Mouse (Mus musculus): ENCODE data around the gene Hist2h2be.
"Not testable (repeated sequence)": the region's sequence is repeated elsewhere in the genome, so short reads cannot be mapped to it uniquely, and the experiment has no call there.

Hist2h2be gene

DNA sequence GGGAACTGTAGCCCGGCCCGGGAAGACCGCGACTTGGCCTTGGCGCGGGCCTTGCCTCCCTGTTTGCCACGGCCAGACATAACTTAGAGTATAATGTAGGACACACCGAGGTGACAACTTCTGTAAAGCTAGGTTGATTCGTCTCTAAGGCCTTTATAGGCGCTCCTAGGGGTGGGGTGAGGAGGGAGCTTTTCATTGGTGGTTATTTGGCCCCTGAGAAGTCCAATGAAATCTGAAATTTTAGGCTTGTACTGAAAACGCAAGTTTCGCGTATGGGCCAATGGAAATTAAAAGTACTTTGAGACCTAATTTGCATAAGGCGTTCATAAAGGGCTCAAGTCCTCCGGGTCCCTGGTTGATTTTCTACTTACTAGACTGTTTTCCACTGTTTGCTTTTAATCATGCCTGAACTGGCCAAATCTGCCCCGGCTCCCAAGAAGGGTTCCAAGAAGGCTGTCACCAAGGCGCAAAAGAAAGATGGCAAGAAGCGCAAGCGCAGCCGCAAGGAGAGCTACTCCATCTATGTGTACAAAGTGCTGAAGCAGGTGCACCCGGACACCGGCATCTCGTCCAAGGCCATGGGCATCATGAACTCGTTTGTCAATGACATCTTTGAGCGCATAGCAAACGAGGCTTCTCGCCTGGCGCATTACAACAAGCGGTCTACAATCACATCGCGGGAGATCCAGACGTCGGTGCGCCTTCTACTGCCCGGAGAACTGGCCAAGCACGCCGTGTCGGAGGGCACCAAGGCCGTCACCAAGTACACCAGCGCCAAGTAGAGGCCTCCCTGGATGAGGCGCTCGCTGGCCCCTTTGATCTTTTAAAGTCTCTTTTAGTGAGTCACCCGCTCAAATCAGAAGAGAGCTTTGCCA is at the start of gene Hist2h2be, which contains the start of gene Hist2h2ac:
Hist2h2be (plus strand) TSS at position 355 of the 875 bp plus-strand sequence.
Hist2h2ac (minus strand) TSS at position 116 of the 875 bp plus-strand sequence.
- DNase-seq (ENCODE audit: low spot score in 2 of 2) = peak; percentile 90 to 93

DNA sequence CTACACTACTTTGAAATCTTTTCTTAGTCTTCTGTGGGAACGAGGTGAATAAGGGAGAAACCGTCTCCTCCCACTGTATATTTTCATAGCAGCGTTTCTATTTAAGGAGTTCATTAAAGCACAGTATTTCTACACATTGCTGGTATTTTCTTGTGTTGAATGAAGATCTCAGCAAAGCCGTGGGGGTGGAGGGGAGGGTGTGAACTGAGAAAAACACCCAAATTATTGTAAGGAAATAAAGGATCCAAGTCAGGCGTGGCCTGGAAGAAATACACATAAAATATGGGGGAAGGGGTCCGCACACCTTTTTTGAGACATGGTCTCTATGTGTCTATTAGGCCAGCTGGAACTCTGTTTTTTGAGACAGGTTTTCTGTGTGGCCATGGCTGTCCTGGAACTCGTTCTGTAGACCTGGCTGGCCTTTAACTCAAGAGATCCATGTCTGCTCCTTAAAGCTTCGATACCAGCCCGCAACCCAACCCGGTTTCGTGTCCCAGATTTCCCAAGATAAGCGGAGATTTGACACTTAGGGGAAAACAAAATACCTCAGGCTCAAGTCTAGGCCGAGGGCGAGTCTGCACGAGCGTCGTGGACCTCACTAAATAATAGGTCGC is 49.2 kb upstream of the Hist2h2be start:
- DNase-seq (ENCODE audit: low spot score in 2 of 2) = no peak

DNA sequence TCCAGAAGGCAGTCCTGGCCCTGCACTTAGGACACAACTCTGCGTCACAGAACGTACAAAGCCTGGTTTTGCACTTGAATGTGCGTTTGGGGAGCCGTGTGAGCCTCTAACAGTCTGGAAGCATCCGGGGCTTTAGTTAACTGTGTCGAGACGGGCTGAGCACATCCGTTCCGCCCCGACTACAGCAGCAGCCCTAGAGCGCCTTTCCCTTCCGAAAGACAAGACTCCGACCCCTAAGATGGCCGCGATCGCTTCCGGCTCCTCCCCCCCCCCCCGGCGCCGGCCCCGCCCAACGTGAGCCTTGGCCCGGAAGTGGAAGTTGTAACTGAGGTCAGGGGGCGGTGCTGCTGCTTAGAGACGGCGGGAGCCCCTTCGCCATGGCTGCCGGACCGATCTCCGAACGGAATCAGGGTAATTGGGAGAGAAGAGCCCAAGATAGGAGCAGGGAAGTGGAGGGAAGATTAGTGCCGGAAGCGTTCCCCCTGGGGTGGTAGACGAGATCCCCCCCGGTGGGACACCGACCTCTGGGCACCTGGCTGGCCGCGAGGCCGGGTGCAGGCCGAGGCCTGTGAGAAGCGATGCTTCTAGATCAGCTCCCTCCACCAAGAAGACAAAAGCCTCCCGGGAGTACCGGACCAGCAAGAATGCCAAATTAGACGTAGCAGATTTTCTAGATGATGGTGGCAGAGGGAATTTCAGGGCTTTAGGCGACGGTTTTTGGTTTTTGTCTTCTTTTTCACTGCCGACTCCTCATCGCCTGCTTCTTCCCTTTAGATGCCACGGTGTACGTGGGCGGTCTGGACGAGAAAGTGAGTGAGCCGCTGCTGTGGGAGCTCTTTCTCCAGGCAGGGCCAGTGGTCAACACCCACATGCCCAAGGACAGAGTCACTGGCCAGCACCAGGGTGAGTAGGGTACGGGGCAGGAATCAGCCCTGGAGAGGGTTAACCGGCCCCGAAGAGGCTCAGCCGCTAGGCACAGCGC is 48.4 kb upstream of the Hist2h2be start, which contains the start of gene Sf3b4:
Sf3b4 (plus strand) TSS at position 136 of the 982 bp plus-strand sequence.
- DNase-seq (ENCODE audit: low spot score in 2 of 2) = peak; percentile 83 to 90

DNA sequence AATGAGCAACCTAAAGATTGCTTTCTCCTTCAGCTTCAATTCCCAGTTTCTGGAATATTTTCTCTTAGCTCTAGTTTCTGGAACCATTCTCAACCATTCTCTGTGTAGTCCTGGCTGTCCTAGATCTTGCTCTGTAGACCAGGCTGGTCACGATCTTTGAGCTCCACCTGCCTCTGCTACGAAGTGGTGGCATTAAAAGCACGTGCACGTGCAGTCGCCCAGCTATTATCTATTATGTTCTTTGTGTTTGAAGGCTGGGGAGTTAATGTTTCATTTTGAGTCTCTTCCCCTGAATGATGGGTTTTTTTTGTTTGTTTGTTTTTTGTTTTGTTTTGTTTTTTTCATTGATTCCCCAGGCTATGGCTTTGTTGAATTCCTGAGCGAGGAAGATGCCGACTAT is 47.7 kb upstream of the Hist2h2be start:
- no peak for DNase-seq (ENCODE audit: low spot score in 2 of 2)

DNA sequence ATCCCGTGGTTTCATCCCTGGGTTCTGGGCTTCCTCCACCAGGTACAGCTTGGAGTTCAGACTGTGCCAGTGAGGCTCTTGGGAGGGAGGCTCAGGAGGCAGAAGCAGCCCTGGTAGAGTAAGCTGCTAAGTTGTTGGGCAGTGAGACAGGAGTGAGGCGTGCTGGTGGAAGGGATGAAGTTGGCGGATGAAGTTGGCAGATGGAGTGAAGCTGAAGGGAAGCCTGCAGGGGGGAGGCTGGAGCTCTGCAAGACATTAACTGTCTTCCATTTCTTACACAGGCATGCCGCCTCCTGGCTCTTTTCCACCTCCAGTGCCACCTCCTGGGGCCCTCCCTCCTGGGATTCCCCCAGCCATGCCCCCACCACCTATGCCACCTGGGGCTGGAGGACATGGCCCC is 46.9 kb upstream of the Hist2h2be start:
- DNase-seq (ENCODE audit: low spot score in 2 of 2) = not testable (repeated sequence)

DNA sequence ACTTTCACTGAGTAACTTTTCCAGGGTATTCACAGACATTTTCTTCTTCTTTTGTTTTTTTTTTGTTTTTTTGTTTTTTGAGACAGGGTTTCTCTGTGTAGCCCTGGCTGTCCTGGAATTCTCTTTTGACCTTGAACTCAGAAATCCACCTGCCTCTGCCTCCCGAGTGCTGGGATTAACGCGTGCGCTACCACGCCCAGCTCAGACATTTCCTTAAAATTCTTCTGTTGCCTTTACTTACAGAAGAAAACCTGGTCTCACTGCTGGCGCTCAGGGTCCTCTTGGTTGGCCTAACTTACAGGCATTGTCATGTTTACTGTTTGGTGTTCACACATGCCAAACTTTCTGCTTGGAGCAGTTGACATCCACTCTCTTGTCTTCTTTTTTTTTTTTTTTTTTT is 45.7 kb upstream of the Hist2h2be start:
- no peak for DNase-seq (ENCODE audit: low spot score in 2 of 2)

DNA sequence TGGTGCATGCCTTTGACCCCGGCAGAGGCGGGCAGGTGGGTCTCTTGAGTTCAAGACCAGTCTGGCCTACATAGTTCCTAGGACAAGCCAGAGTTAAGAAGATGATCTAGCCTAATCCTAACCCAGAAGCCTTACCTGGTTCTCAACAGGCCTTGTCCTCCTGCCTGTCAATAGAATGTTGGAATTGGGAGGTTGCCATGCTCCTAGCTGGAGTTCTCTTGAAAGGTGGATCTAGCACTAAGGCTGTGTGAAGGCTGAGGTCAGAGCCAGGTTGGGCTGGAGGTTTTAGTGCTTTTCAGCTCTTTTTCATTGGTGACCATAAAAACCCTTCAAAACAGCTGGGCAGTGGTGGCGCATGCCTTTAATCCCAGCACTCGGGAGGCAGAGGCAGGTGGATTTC is 42.5 kb upstream of the Hist2h2be start:
- no peak for DNase-seq (ENCODE audit: low spot score in 2 of 2)

DNA sequence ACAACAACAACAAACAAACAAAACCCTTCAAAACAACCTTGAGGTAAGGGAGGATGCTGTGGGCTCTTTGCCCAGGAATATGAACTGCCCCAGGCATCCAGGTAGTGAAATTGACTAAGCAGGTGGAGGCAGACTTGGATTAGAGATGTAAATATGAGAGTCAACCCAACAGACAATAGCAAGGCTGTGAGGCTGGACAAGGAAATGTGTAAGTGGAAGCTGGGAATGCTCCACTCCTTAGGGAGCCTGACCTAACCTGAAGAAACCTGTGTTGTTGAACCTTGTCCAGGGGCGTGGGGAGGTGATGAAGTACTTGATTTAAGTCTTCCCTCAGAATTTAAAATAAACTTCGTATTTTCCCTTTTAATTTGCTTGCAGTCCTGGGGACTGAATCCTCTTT is 42.0 kb upstream of the Hist2h2be start:
- DNase-seq (ENCODE audit: low spot score in 2 of 2) = no peak

DNA sequence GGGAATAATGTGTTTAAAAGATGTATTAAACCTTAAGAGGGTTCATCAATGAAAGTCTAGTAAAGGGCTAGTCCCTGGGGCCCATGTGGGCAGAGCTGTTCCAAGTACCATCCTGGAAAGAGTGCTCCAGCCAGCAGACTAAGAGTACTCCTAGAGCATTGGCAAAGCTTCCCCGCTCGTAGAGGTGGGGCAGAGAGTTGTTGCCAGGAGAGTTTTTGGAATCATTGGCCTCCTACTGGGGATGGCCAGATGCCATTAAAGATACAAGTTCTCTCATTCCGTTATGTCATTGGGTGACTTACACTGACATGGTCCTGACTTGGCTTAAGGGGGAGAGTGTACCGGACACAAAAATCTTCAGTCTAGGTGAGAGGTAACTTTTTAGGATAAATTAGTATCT is 41.4 kb upstream of the Hist2h2be start:
- DNase-seq (ENCODE audit: low spot score in 2 of 2) = no peak

DNA sequence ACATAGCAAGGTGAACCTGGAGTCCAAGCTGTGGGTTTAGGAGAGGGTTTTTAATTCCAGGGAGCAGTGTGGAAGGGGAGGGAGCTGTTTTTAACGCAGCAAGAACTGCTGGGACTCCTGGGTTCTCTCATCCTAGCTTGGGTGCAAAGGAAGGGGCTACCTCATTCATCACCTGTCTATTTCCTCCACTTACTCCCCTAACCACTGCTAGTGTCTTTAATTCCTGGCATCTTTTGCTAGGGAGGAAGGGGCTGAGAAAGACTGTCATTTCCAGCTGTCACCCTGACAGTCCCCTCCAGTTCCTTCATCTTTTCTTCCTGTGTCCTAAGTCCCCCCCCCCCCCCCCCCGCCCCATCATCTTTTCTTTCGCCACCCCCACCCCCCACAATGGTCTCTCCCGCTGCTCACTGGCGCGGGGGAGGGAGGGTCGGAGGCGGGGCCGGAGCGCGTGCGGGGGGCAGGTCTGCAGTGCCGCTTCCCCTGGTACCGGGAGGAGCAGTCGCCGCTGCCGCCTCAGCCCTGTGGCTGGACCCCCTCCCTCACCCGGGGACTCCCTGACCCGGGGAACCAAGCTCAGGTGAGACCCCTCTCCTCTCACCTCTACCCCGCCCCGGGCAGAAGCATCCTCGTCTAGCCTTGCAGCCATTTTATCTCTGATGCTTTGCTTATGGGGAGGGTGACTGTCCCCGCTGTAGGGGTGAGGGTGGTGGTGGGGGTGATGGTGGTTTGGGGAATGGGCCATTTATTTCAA is 40.0 kb upstream of the Hist2h2be start, which contains the start of gene Sv2a:
Sv2a (plus strand) TSS at position 425 of the 751 bp plus-strand sequence.
- DNase-seq (ENCODE audit: low spot score in 2 of 2) = no peak

DNA sequence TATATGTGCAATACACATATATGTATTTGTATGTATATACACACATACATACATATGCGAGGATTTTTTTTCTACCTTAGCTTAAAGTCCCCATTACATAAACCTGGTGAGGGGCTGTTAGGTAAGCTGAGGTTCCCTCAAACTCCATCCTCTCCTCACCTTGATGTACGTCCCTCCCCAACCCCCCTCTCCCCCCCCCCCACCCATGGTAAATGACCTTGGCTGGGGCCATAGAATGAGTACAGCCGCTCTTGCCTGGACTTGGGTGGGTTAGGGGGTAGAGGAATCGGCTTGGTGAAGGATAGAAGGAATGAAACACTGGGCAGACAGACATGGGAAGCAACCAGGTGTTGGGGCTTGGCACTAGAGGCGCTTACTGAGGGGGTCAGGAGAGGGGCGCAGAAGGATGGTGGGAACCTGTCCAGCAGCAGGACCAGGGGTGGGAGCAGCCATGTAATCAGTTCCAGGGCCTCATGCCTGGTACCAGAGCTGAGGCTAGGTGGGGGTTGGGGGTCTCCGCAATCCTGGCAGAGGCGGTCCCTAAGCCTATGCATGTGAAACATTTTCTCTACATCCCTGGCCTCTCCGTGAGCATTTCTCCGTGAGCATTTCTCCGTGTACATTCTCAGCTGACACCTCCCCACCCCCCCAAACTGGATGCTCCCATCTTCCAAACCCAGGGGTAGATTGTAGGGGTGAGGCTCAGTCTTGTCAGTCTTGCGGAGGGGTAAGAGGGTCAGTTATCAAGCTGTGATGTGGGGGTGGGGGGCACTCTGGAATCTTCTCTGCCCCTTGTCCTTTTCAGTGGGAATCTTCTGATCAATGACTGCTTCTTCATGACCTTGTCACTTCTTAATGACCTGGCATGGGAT is 39.2 kb upstream of the Hist2h2be start:
- DNase-seq (ENCODE audit: low spot score in 2 of 2) = no peak

DNA sequence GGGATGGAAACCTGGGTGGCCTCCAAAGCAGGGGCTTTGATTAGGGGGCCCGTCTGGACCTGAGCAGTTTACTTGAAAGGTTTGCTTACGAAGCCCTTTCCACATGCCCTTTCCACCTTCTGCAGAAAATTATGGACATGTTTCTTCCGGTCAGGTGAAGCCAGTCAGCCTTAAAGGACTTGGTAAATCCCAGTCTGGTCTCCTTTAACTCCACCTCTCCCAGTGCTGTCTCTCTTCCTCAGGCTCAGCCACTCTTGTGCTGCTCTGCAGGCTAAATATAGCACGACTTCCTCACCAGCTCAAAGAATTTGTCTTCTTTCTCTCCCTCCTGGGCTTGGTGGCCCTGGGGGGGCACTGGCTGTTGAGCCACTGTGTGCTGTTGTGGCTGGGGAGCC is 38.5 kb upstream of the Hist2h2be start:
- DNase-seq (ENCODE audit: low spot score in 2 of 2) = no peak

DNA sequence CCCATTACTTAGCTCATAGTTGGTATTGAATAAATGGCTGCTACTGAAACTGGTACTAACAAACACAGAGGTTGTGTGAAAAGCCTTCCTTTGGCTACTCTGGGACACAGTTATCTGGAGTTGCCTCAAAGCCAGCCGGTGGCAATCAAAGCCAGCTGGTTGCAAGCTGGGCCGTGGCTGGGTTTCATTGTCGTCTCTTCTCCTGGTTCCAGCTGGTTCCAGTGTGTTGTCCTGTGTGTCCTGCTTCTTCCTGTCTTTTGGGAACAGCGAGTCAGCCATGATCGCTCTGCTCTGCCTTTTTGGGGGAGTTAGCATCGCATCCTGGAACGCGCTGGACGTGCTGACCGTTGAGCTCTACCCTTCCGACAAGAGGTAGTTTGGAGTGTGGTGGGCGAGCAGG is 27.9 kb upstream of the Hist2h2be start:
- DNase-seq (ENCODE audit: low spot score in 2 of 2) = peak in 1 of 2 experiments; percentile 57

DNA sequence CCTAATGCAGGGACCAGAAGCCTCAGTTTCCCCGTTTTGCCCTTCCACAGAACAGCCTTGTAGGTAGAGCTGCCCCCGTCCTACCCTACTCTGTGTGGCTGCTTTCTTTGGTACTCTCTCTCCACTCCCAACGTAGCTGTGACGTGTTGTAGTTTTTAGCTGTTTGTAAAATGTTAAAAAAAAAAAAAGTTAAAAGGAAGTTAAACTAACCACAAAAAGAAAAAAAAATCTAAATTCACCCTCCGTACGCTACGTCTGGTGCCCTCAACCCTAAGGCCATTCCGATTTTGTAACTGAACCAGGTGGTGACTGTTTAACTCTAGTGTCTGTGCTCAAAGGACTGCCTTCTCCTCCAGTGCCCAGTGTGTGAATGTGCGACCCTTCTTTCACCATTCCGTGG is 26.0 kb upstream of the Hist2h2be start:
- no peak for DNase-seq (ENCODE audit: low spot score in 2 of 2)

DNA sequence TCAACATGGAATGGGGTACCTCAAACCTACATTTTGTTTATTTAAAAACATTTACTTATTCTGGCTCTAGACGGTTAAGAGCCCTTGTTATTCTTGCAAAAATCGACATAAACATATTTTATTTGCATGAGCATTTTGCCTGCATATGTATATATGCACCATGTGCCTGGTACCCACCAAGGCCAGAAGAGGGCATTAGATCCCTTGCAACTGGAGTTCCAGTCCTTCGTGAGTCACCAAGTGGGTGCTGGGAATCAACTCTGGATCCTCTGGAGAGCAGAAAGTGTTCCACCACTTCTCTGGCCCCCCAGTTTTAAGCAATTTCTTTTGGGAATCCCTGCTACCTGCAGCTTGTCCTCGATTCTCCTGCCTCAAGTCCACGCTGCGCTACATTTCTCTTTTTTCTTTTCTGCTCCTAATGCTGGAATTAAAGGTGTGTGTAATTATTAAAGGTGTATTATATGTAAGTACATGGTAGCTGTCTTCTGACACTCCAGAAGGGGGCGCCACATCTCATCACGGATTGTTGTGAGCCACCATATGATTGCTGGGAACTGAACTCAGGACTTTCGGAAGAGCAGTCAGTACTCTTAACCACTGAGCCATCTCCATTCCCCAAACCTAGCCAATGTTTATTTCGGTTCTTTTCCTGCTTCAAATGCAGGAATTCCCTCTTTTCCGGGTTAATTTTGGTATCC is 25.2 kb upstream of the Hist2h2be start:
- no peak for DNase-seq (ENCODE audit: low spot score in 2 of 2)

DNA sequence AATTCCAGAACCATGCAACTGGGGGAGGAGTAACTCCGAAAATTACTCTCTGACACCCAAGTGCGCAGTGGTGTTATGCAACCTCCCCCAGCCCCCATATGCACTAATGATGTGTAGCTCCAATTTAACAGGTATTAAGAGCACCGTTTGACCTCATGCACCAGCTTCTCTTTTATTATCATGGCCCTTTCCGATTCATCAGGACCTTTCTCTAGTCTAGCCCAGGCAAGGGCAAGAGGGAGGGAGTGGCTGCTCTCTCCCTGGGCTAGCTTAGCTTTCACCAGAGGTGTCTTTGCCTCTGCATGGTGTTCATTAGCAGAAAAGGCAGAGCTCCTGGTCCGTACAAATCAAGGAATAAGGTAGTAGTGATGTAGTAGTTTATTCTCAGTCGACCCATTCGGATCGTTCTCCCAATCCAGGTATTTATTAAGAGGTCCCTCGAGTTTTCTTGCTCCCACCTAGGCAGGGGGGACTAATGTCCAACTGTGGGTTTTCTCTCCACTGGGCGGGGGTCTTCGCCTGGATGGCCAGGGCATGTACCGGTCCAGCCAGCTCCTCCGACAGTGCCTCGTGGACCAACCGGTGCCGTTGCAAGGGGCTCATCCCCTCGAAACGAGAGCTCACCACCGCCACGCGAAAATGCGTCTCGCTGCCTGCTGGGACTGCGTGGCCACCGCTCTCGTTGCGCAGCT is 24.3 kb upstream of the Hist2h2be start:
- DNase-seq (ENCODE audit: low spot score in 2 of 2) = no peak

DNA sequence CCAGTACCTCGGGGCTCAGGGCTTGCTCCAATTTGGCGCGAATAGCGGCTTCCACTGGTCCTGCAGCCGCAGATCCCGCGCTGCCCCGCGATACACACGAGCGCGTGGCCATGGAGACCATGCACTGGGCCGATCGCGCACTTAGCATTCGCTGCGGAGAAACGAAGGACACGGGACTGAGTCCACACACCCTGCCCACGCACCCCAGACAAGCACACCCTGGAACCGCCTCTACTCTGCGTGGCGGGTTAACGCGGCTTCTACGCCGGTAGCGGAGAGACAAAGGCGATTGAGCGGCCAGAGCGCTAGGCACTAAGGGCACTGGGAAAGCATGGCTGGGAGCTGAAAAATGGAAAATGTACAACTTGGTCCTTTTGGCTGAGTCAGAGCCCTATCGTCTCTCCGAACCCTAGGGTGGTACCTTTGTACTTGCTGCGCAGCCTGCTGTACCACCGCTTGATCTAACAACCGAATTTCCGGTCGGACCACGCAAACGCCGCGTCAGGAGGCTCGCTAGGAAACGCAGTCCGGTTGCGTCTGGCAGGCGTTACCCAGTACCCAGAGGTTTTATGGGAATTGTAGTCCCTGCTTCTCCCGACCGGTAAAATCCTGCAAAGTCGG is 23.7 kb upstream of the Hist2h2be start:
- peak; percentile 82 to 88 for DNase-seq (ENCODE audit: low spot score in 2 of 2)

DNA sequence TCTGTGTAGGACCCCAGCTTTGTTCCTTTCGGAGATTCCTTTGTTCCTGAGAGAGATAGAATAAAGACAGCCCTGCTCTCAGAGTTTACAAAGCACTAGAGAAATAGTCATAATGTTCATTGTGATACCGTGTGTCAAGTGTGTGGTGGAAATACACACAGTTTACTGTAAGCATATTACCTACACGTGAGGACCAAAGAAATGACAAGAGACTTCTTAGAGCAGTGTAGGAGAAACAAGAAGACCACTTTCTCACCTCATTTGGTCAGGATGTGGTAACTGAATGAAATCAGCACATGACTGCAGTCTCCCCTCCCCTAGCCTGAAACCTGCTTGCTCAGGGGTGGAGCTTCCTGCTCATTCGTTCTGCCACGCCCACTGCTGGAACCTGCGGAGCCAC is 22.7 kb upstream of the Hist2h2be start:
- DNase-seq (ENCODE audit: low spot score in 2 of 2) = no peak

Data from spleen, postnatal 4 days (tissue).